Mouse (Mus musculus) cerebellum, postnatal 14 days (tissue): ENCODE measurements around the gene Zfp513.

Experiments used
- DNase-seq, 2 experiments: peaks; one replicate each; pipeline ENCODE4 v3.0.0; 2021; ENCODE audit warnings: mixed read lengths in 2 of 2

Gene Zfp513

DNA sequence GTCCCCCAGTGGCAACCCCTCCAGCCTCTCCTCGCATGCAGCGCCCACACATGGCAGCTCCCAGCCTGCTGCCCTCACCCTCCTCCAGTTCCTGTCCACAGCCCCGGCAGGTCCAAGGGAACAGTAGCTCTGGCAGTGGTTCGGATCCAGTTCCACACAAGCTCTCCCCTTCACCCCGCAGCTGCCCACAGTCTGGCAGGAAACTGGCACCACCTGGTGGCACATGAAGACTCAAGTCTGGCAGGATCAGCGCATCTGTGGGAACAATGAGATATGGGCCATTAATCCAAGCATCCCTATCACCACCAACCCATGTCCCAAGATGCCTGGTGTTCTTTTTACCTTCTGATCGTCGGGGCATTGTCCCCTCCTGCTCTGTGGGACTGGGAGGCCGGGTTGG lies 2.2 kb downstream of the Zfp513 start:
- DNase-seq = peak; percentile 36 to 49

DNA sequence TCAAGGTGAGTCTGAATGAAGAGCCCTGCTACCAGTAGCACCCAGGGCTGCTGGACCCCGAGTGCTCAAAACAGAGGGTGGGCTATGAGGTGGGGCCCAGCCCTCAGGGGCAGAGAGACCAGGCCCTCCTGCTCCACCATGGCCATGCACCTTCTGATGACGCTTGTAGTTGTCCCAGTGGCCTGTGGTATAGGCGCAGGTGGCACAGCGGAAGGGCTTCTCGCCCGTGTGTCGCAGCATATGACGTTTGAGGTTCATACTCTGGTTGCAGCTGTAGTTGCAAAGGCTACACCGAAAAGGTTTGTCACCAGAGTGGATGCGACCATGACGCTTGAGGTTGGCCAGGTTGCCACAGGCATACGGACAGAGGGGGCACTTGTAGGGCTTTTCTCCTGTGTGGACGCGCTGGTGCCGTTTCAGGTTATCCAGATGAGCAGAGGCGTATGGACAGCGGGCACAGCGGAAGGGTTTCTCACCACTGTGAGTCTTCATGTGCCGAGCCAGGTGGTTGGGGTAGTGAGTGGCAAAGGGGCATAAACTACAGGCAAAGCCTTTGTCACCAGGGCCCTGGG lies 2.7 kb downstream of the Zfp513 start:
- DNase-seq = peak in 1 of 2 experiments; percentile 15

DNA sequence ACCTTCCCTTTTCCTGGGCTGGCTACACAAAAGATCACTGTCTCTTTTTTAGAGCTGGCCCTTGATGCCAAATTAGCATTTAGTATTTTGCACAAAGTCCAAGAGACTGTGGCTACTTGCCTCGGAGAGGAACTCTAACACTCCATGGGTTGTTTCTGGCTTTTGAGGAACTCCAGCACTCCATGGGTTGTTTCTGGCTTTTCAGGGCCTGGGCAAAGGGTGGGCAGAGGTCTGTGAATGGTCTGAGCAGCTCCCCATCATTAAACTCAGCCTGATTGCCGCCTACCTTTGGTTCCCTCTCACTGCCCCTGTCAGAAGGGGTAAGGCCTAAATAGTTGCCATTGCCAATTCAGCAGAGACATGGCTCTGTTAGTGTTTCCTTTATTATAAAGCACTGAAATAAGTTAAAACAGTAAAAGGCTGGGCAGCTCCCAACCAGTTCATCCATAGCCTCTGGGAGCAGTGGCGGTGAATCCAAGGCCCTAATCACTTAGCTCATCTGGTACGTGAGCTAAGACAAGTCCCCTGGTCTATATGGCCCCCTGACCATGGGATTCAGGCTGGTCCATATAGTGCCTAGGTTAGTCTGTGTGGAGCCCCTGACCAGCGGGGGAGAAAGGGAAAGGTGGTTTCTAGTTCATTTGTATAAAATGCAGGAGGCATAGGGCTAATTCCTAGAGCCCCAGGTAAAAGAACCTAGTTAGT lies 3.3 kb downstream of the Zfp513 start:
- no peak for DNase-seq

DNA sequence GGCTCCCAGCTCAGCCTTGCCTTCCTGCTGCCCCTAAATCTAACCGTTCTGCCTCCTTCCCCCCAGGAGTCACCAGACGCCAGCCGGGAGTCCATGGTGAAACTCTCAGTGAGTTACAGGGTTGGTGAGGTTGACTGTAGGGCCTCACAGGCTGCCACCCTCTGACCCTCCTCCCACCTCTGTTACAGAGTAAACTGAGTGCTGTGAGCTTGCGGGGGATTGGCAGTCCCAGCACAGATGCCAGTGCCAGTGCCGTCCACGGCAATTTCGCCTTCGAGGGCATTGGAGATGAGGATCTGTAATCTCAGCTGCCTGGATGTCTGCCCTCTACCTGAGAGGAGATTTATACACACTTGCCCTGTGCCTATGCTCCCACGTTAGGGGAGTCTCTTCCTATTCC lies 3.9 kb downstream of the Zfp513 start:
- DNase-seq = no peak

DNA sequence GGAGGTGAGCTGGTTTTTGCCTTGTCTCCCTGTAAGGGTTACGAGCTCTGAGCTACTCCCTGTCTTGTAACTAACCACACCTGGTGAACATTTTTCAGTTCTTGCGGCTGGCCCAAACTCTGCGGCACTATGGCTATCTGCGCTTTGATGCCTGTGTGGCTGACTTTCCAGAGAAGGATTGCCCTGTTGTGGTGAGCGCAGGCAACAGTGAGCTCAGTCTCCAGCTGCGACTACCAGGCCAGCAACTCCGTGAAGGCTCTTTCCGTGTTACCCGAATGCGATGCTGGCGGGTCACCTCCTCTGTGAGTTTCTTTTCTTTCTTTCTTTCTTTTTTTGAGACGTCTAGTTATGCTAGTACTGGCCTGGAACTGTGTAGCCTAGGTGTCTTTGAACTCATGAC lies 5.0 kb downstream of the Zfp513 start:
- no peak for DNase-seq

DNA sequence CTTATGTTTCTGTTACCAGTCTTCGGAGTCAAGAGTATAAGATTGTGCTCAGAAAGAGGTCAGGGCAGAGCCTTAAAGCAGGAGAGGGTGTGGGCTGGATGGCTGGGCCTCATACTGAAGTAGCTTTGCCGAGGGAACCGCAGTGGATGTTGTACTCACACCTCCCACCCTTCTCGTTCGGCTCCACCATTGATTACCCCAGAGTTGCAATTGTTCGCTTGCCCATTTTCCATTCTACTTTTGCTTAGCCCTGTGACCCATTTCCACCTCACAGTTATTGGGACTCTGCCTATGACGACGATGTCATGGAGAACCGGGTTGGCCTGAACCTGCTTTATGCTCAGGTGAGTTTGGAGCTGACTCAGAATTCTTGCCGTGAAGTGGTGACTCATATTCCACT lies 5.9 kb downstream of the Zfp513 start:
- no peak for DNase-seq

DNA sequence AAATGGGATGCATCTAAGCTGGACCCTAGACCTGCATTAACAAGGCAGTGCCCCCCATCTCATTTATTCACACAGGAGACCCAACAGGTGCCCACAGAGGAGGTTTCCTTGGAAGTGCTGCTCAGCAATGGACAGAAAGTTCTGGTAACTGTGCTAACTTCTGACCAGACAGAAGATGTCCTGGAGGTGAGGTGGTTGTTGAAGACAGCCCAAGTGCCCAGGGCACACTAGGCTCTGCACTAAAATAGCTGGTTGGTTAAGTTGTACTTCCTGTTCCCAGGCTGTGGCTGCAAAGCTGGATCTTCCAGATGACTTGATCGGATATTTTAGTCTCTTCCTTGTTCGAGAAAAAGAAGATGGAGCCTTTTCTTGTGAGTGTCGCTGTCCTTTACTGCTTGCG lies 6.4 kb downstream of the Zfp513 start:
- DNase-seq = no peak

DNA sequence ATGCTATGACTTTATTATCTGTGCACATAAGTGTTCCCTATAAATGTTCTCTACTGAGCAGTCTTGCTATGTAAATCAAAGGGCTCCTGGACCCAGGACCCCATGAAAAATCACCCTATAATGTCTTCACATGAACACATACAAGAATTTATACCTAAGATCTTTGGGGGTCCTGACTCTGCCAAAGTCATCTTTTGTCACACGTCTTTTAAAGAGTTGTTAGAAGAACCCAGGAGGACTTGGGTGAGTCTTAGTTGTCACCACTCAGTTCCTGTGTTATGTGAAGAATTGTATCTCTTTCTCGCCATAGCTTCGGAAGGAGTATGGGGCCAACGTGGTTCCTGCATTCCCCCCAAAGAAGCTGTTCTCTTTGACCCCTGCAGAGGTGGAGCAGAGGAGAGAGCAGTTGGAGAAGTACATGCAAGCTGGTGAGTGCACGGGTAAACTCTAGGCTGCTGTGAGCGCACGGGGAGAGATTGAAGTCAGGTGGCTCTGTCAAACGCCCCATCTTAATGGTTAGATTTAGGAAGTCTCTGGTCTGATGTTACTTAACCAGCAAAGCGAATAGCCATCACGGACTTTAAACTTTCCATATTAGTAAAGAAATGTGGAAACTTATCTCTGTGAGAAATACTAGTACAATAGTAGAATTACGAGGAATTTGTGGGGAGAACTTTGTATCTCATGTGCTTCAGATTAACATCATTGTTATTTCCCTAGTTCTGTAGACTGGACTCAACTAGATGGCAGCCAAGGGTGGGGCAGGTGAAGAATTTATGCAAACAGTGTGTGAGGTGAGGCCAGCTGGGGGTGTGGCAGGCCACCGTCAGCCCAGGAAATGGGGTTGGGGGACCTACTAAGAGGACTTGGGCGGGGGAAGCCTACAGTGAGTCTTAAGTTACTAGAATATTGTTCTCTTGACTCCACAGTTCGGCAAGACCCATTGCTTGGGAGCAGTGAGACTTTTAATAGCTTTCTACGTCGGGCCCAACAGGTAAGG lies 7.3 kb downstream of the Zfp513 start:
- DNase-seq = peak in 1 of 2 experiments; percentile 5

DNA sequence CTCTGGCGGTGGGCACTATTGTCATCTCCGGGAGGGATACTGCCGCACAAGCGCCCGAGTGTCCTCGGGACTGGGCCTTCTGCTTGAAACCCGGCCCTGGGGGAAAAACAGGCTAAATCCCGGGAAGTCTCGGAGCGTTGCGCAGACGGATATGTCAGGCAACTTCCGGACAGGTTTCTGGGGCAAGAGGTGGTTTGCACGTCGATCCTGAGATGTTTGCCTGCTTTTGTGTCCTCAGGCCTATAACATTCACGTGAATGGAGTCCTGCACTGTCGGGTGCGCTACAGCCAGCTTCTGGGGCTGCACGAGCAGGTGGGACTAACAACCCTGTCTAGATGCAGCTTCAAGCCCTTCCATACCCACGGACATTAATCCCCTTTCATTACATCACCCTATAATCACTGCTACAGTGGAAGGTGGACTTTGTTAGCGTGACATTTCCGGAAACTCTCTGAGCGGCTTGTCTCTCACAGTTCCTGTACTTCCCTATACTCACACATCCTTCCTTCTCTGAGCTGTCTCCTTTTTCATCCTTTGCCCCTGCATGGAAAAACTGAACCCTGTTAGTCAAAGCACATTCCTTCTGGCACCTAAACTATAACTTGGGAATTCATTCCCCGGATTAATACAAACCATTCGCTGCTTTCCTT lies 8.3 kb downstream of the Zfp513 start:
- peak in 1 of 2 experiments; percentile 23 for DNase-seq

DNA sequence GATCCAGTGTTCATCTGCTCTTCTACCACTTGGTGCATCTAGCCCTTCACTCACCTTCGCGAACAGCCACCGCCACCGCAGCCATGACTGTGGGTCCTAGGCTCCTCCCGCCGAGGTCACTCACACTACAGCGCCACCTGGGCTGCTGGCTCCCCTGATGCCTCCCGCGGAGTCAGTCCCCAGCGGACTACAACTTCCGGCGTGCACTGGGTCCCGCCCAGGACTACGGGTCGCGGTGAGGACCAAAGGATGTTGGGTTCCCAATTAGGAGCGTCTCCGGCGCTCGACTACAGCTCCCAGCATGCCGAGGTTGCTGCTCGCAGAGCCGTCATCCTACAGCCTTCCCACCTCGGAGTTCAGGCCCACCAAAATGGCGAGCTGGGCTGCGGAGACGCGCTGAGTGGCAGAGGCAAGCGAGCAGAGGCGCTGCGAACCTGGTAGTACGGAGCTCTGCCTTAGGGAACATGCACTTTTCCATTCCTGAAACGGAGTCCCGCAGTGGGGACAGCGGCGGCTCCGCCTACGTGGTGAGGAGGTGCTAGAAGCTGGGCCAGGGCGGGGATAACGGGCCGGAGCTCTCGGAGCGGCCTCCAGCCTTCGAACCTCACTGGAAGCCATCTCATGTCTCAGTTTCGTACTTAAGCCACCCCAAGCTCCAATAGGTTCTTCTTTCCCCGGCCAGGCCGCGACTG lies 9.0 kb downstream of the Zfp513 start, which contains the start of the genes Snx17 and Eif2b4:
Gene Snx17 (plus strand): TSS at position 289 of the 692 bp plus-strand sequence.
Gene Eif2b4 (minus strand): TSS at position 492 of the 692 bp plus-strand sequence.
- peak; percentile 99 to 100 for DNase-seq

DNA sequence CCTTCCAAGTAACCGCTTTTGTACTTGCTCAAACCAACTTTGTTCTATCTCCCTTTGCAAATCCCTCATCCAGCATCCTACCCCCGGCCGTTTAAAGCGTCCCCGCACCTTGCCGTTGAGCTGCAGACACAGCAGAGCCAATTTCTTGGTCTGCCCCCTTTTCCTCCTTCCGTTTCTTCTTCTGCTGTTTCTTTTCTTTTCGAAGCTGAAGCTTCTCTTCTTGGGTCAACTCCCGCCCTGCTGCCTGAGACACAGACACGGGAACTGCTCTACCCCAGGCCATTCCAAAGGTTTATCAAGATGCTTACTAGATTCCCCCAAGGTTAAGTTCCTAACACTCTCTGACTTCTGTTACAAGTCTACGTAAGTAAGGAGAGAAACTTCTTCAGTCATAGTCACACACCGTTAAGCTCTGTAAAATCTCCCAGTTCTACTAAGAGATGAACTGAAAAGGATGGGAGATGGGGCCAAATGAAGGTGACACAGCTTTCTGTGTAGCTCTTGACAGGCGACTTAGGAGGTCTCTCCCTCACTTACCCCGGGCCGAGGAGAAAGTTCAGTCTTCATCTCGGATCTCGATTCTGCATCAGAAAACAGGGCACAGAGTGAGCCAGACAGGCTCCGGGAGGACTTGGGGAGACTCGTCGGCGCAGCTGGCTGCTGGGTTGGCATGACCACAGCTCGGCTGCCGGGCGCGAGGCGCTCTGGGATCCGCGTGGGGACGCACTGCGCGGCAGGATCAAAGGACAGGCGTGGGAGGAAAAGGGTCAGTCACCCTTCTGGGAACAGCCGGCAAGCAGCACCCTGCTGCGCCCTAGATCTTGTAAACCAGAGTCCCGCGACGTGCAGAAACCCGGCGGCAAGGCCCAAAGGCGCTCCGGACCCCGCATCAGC lies 9.8 kb downstream of the Zfp513 start:
- DNase-seq = no peak

DNA sequence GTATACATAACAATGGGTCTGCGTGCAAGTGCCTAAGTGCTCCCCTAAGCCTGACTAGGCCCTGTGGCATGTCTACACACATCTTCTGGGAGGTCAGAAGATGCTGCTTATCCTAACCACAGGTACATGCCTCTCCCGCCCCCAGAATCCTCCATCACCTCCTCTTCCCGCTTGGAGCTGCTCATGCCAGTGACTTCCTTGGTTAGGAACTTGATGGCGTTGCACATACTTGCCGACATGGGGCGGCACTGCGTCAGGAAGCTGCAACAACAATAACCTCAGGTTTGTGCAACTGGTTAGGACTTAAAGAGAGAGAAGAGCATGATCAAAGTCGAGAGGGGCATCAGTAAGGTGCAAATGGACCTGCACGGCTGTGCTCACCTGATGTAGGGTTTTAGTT lies 11.9 kb downstream of the Zfp513 start:
- DNase-seq = no peak

DNA sequence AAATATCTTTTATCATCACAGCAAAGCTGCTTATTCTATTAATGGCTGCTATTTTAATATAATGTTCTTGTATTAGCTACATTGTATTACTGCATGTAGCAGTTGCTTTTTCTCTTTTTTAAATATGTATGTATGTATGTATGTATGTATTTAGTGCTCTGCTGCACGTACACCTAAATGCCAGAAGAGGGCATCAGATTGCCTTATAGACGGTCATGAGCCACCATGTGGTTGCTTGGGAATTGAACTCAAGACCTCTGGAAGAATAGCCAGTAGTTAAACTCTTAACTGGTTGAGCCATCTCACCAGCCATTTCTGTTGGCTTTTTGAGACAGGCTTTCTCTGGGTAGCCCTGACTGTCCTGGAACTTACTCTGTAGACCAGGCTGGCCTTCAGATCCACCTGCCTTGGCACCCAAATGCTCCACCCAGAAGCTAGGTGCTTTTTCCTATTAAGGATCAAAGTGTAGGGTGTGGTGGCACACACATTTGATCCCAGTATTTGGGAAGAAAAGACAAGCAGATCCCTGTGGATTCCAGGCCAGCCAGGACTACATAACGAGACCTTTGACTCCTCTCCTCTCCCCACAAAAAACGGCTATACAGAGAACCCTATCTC lies 13.8 kb downstream of the Zfp513 start:
- DNase-seq = no peak

DNA sequence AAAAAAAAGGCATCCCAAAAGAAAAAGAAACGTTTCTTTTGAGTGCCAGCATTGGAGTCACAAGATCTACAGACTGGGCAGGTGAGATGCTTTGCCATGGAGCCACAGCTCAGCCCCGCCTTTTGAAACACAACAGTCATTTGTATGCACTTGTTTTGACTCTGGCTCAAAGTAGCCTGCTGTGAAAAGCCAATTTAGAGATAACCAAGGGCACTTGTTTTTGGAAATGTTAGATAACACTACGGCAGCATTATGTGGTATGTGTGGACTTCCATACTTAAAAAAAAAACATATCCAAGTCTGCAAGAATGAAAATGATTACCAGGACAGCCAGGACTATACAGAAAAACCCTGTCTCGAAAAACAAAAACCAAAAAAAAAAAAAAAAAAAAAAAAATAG lies 18.4 kb downstream of the Zfp513 start:
- DNase-seq = no peak

DNA sequence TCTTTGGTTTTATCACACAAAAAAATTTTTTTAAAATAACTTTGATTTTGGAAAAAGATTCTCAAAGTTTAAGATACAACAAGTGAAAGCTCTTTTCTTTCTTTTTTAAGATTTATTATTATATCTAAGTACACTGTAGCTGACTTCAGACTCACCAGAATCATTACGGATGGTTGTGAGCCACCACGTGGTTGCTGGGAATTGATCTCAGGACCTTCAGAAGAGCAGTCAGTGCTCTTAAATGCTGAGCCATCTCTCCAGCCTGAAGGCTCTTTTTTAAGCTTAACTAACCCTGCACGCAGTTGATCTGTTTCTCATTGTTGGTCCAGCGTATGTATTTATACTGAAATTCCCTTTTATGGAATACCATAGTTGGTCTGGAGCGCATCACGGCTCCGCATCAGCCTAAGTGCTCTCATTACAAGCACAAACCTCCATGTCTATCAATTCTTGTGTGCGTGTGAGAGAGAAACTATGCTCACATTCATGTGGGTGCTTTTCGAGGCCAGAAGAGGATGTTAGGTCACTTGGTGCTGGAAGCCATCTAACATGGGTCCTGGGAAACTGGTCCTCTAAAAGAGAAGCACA lies 20.8 kb downstream of the Zfp513 start:
- DNase-seq = no peak

DNA sequence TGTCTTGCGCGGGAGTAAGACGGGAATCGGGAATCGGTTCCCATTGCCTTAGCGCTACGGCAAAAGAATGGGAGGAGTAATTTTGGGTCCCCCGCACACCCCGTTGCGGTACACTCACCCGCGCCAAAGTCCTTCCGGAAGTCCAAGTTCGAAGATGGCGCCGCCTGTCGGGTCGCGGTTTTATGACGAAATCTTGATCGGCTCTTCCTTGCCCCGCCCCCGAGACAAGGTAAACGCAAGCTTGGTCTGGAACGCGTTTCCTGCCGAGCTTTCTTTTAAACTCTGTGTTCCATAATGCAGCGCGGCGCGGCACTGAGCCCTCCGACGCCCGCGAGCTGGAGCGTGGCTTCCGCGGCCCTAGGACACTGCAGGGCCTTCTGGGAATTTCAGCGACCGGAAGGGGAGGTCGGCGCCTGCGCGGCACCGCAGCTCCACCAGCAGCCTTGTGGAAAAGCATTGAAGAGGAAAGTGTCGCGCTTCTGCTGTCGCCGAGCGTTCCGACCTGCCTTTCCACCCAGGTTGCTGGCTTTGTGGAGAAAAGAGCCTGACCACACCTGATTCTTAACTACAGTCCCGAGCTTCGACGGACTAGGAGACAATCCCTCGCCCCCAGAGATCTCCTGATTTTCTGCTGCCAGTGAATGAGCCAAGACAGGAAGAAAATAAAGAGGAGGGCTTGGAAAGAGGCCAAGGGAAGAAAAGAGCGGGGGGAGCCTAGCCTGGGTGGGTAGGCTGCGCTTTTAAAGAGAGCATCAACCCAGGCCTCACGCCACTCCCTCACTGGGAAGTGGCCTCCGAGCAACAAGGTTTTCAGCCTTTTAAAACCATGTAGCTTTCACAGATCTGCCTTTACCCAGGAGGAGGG lies 22.1 kb downstream of the Zfp513 start, which contains the start of the genes Gm29609 and Gtf3c2:
Gene Gm29609 (minus strand): TSS at position 146 of the 865 bp plus-strand sequence.
Gene Gtf3c2 (minus strand): TSS at position 379 of the 865 bp plus-strand sequence.
- DNase-seq = peak; percentile 98

DNA sequence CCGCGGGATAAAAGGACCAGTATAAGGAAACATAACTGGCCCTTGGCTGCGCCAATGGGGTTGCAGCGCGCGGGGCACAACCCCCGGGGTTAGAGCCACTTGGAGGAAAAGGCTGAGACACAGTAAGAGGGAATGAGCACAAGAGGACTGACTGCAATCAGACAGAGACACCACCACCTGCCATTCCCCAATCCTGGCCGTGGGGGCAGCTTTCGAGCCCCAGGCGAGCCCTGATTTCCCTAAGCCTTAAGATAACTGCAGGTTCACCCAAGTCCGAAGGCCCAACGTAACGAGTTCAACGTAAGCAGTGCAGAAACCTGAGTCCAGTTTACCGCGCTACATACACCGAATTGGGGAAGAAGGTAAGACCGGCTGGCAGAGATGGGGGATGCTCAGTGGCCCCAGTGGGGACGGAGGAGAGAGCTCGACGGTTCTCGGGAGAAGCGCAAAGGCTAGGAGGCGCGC lies 22.8 kb downstream of the Zfp513 start:
- peak in 1 of 2 experiments; percentile 56 for DNase-seq

DNA sequence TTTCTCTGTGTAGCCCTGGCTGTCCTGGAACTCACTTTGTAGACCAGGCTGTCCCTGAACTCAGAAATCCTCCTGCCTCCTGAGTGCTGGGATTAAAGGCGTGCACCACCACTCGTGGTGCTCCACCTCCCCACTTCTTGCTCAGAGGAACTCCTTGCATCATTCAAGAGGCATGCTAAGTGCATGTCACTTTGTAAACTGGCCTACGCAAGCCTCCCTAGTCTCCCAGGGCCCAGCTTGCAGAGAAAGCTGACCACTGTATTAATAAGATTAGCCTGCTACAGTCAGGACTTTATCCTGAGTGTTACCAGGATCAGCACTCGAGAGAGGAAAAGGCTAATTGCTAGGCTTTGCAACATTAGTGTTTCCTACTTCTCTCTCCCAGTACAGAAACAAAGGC lies 33.5 kb downstream of the Zfp513 start:
- DNase-seq = no peak

DNA sequence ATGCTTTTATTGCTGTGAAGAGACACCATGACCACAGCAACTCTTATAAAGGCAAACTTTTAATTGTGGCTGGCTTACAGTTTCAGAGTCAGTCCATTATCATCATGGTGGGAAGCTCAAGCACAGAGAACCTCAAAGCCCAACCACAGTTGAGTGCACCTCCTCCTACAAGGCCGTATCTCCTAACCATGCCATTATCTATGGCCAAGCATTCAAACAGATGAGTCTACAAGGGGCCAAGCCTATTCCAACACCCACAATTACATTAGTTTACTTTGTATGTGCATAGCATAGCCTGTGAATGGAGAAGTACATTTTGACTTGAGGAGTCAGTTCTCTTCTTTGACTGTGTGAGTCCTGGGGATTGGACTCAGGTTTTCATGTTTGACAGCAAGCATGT lies 37.2 kb downstream of the Zfp513 start:
- DNase-seq = no peak
